Comparison of ENCODE assay signal across 9 mouse cellular contexts in the genomic region with DNA sequence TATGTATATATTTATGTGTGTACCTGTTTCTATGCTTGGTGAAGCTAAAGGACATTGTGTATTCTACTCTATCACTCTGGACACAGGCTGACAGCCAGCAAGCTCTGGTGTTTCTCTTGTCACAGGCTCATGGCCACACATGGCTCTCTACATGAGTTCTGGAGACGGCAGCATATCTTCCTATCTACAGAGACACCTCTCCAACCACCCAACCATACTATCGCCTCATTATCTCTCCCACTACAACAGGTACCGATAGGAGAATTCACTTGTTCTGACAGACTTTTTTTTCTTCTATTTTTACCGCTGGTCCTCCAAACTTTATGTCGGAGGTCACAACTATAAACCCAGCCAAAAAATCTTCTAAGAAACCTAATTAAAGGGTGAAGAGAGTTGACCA. TPM values are rescaled to one million over a fixed set of nuclear protein-coding genes. Genes with fewer than 3 reads are reported as not detected.
DNase-seq lines count a peak whose midpoint lies in the region; ATAC-seq and TF ChIP-seq lines count a peak whose summit lies in the region.
"Had no signal": no experiment of that assay in that cellular context is flagged by ENCODE, and none has a peak within 500 bp of the region (broad histone marks: within the 10 kb centered on the region; RNA-seq: fewer than 3 reads in every experiment).

No protein-coding gene starts in this region.

- H3K4me1 ChIP-seq in heart, embryonic 10.5 days, result peaks cover 10% of the 10 kb centered on the region
- peaks cover 40% of the 10 kb centered on the region for H3K4me1 ChIP-seq in E14TG2a.4 (replicated peaks; ENCODE audit: low read depth, low read length)
- H3K4me1 ChIP-seq in hindbrain, embryonic 11.5 days (replicated peaks; ENCODE audit: control insufficient read depth, insufficient read depth, low read length), result no peaks in the 10 kb centered on the region

- H3K27ac ChIP-seq in heart, embryonic 10.5 days, result no peak overlapping the region
- H3K27ac ChIP-seq in hindbrain, embryonic 11.5 days (ENCODE audit: low read depth, low read length), result no peak overlapping the region

- peak overlapping the region; percentile 50 for H3K4me2 ChIP-seq in hindbrain, embryonic 11.5 days (replicated peaks; ENCODE audit: low read depth, low read length)

- peaks cover 9% of the 10 kb centered on the region for H3K36me3 ChIP-seq in heart, embryonic 10.5 days
- peaks cover 17% of the 10 kb centered on the region for H3K36me3 ChIP-seq in E14TG2a.4 (ENCODE audit: insufficient read depth, low read length)
- no peaks in the 10 kb centered on the region for H3K36me3 ChIP-seq in hindbrain, embryonic 11.5 days (ENCODE audit: control insufficient read depth, insufficient read depth, low read length)

- TF ChIP-seq CTCF in E14TG2a.4 (conservative IDR thresholded peaks at IDR 0.05; ENCODE audit: low read length), result no peak

- WGBS in heart, embryonic 10.5 days, result 60% methylated on average over 5 of the region's 5 CpGs
- WGBS in hindbrain, embryonic 11.5 days, result 89% methylated on average over 5 of the region's 5 CpGs

- no peaks in the 10 kb centered on the region for H3K9me3 ChIP-seq in heart, embryonic 10.5 days
- H3K9me3 ChIP-seq in E14TG2a.4 (ENCODE audit: low read length), result no peaks in the 10 kb centered on the region
- no peaks in the 10 kb centered on the region for H3K9me3 ChIP-seq in hindbrain, embryonic 11.5 days (ENCODE audit: control insufficient read depth, low read length)

- DNase-seq in heart, embryonic 10.5 days (ENCODE audit: low spot score), result no peak
- DNase-seq in heart, adult 8-10 months (ENCODE audit: low spot score), result no peak
- no peak for DNase-seq in hindbrain, embryonic 11.5 days (ENCODE audit: low spot score)
- no peak for DNase-seq in left cerebral cortex, adult 8-10 months (ENCODE audit: low spot score in 2 of 2)
- no peak for DNase-seq in retina, postnatal 1 day
- no peak for DNase-seq in natural killer cell, adult 2 months (ENCODE audit: low spot score in 2 of 2)
- DNase-seq: adrenal gland, postnatal 25 days had no signal

- ATAC-seq in hindbrain, embryonic 11.5 days (ENCODE audit: low FRiP score), result no peak
- 0 out of 2 replicates have a peak, but pooled peaks have one; percentile 16 for ATAC-seq in megakaryocyte-erythroid progenitor cell, adult 5-6 weeks (replicated peaks; ENCODE audit: low FRiP score, low TSS enrichment, poor library complexity, severe bottlenecking)

- H3K27me3 ChIP-seq in heart, embryonic 10.5 days (ENCODE audit: insufficient read depth, poor library complexity, severe bottlenecking), result no peaks in the 10 kb centered on the region
- no peaks in the 10 kb centered on the region for H3K27me3 ChIP-seq in E14TG2a.4 (ENCODE audit: insufficient read depth, low read length)
- H3K27me3 ChIP-seq in hindbrain, embryonic 11.5 days (ENCODE audit: control insufficient read depth, insufficient read depth, low read length), result no peaks in the 10 kb centered on the region

- H3K4me3 ChIP-seq in heart, embryonic 10.5 days, result peak overlapping the region; percentile 82
- H3K4me3 ChIP-seq in E14TG2a.4 (replicated peaks; ENCODE audit: low read length), result peak overlapping the region; percentile 96
- H3K4me3 ChIP-seq in hindbrain, embryonic 11.5 days (ENCODE audit: low read depth, low read length), result peak overlapping the region; percentile 74; the same call in 1 of the 2 replicates

- H3K9ac ChIP-seq in hindbrain, embryonic 11.5 days (ENCODE audit: low read depth, low read length), result no peak overlapping the region

RNA-seq across cellular contexts. Expression of a gene that starts 9.7 kb away (rescaled TPM):
- 26.4 and 27.4 TPM in 2 replicates for polyA plus RNA-seq in heart, embryonic 10.5 days (2016; fragmentation: Nextera tagmentation; extraction: Ambion mirVana)
- 1 to 10 TPM; 4.8 to 8.5 (median 7.6) TPM for total RNA-seq in heart, adult 8-10 months (2022)
- polyA plus RNA-seq in hindbrain, embryonic 11.5 days (2014; fragmentation: Nextera tagmentation; extraction: Ambion mirVana), result 36.4 and 44.5 TPM in 2 replicates
- total RNA-seq in megakaryocyte-erythroid progenitor cell, adult 5-6 weeks (2014; fragmentation: Nextera tagmentation), result 20.3 and 29.6 TPM in 2 replicates
- total RNA-seq in megakaryocyte-erythroid progenitor cell, adult 5-6 weeks (2017), result 9.8 and 15.5 TPM in 2 replicates
- 10 to 100 TPM; 29.0 to 34.0 (median 30.3) TPM for total RNA-seq in left cerebral cortex, adult 8-10 months (2022)

RNA-seq across cellular contexts. Expression of a gene that starts 23.9 kb away (rescaled TPM):
- polyA plus RNA-seq in heart, embryonic 10.5 days (2016; fragmentation: Nextera tagmentation; extraction: Ambion mirVana), result 85.0 and 91.2 TPM in 2 replicates
- 10 to 100 TPM; 71.6 to 93.0 (median 85.9) TPM for total RNA-seq in heart, adult 8-10 months (2022)
- 65.7 and 72.3 TPM in 2 replicates for polyA plus RNA-seq in hindbrain, embryonic 11.5 days (2014; fragmentation: Nextera tagmentation; extraction: Ambion mirVana)
- 33.8 and 41.7 TPM in 2 replicates for total RNA-seq in megakaryocyte-erythroid progenitor cell, adult 5-6 weeks (2014; fragmentation: Nextera tagmentation)
- 218 and 232 TPM in 2 replicates for total RNA-seq in megakaryocyte-erythroid progenitor cell, adult 5-6 weeks (2017)
- 10 to 100 TPM; 83.3 to 93.9 (median 86.2) TPM for total RNA-seq in left cerebral cortex, adult 8-10 months (2022)

RNA-seq across cellular contexts. Expression of a gene that starts 24.5 kb away (rescaled TPM):
- polyA plus RNA-seq in heart, embryonic 10.5 days (2016; fragmentation: Nextera tagmentation; extraction: Ambion mirVana), result 63.7 and 70.3 TPM in 2 replicates
- total RNA-seq in heart, adult 8-10 months (2022), result 10 to 100 TPM; 24.7 to 30.7 (median 27.3) TPM
- 91.4 and 103 TPM in 2 replicates for polyA plus RNA-seq in hindbrain, embryonic 11.5 days (2014; fragmentation: Nextera tagmentation; extraction: Ambion mirVana)
- total RNA-seq in megakaryocyte-erythroid progenitor cell, adult 5-6 weeks (2014; fragmentation: Nextera tagmentation), result 65.1 and 66.6 TPM in 2 replicates
- total RNA-seq in megakaryocyte-erythroid progenitor cell, adult 5-6 weeks (2017), result 82.7 and 126 TPM in 2 replicates
- total RNA-seq in left cerebral cortex, adult 8-10 months (2022), result 10 to 100 TPM; 64.8 to 69.6 (median 68.7) TPM

RNA-seq across cellular contexts. Expression of a gene that starts 31.6 kb away (rescaled TPM):
- polyA plus RNA-seq in heart, embryonic 10.5 days (2016; fragmentation: Nextera tagmentation; extraction: Ambion mirVana), result 172 and 261 TPM in 2 replicates
- 1 to 10 TPM; 1.7 to 3.9 (median 3.4) TPM for total RNA-seq in heart, adult 8-10 months (2022)
- polyA plus RNA-seq in hindbrain, embryonic 11.5 days (2014; fragmentation: Nextera tagmentation; extraction: Ambion mirVana), result 298 and 301 TPM in 2 replicates
- total RNA-seq in megakaryocyte-erythroid progenitor cell, adult 5-6 weeks (2014; fragmentation: Nextera tagmentation), result 12.0 and 18.5 TPM in 2 replicates
- total RNA-seq in megakaryocyte-erythroid progenitor cell, adult 5-6 weeks (2017), result 4.4 and 5.9 TPM in 2 replicates
- total RNA-seq in left cerebral cortex, adult 8-10 months (2022), result 10 to 100 TPM; 79.3 to 90.2 (median 86.9) TPM

RNA-seq across cellular contexts. Expression of a gene that starts 31.6 kb away (rescaled TPM):
- polyA plus RNA-seq in heart, embryonic 10.5 days (2016; fragmentation: Nextera tagmentation; extraction: Ambion mirVana), result not detected in 2 replicates
- not detected for total RNA-seq in heart, adult 8-10 months (2022)
- not detected in 2 replicates for polyA plus RNA-seq in hindbrain, embryonic 11.5 days (2014; fragmentation: Nextera tagmentation; extraction: Ambion mirVana)
- total RNA-seq in megakaryocyte-erythroid progenitor cell, adult 5-6 weeks (2014; fragmentation: Nextera tagmentation), result not detected in 2 replicates
- not detected in 2 replicates for total RNA-seq in megakaryocyte-erythroid progenitor cell, adult 5-6 weeks (2017)
- total RNA-seq in left cerebral cortex, adult 8-10 months (2022), result 1 to 10 TPM in 1 of 4 experiments, not detected in 3; 1.7 TPM
- total RNA-seq: adrenal gland, postnatal 25 days had no signal
